Mouse (Mus musculus): ENCODE data around the gene Amer2. TPM values are rescaled to one million over a fixed set of nuclear protein-coding genes. Genes with fewer than 3 reads are reported as not detected.

Gene Amer2
- polyA plus RNA-seq, 1 experiment: 0.18 TPM

Other genes starting within 250 kb of the Amer2 start
- 0.70 and 1.8 TPM in 2 replicates for gene Atp8a2, start 176.1 kb upstream of the Amer2 start, polyA plus RNA-seq (2012; rRNA removed)
- gene Nupl1, start 121.8 kb upstream of the Amer2 start, polyA plus RNA-seq (2012; rRNA removed): 0.03 TPM in 1 of 2 replicates, not detected in the other
- gene Gm49336, start 121.8 kb upstream of the Amer2 start, polyA plus RNA-seq (2012; rRNA removed): 17.6 and 18.7 TPM in 2 replicates
- 19.0 and 26.5 TPM in 2 replicates for gene Mtmr6, start 108.0 kb upstream of the Amer2 start, polyA plus RNA-seq (2012; rRNA removed)

Data from gonadal fat pad, adult 2 months (tissue).